Mouse (Mus musculus): Measurements from ENCODE around the gene Tagln3. TPM values are rescaled to one million over a fixed set of nuclear protein-coding genes. Genes with fewer than 3 reads are reported as not detected.
A peak's percentile ranks its signal among the peaks of the same experiment; 100 is the strongest.

Gene Tagln3
- 100 to 1,000 TPM; 224 to 244 TPM for total RNA-seq (2021)

- intact Hi-C loops (cut with DNase I) = loop anchor here (10.0 kb wide), 1 partner anchor 541 kb away; no protein-coding TSS in a partner anchor
- peak; percentile 76 to 81 for DNase-seq (ENCODE audit: extremely low spot score in 1 of 2, low spot score in 2 of 2)
Observed at GRCm38 (mm10) chr16:45724061-45724741, at the start of gene Tagln3. Gene Tagln3, minus strand, starts transcription at chr16:45724608.

GRCm38 (mm10) chr16:45770914-45771313, 46.5 kb upstream of the Tagln3 start:
- intact Hi-C loops (cut with DNase I) = no loop called here
- no peak for DNase-seq (ENCODE audit: extremely low spot score in 1 of 2, low spot score in 2 of 2)

GRCm38 (mm10) chr16:45767853-45768640, 43.6 kb upstream of the Tagln3 start:
- intact Hi-C loops (cut with DNase I) = no loop called here
- DNase-seq (ENCODE audit: extremely low spot score in 1 of 2, low spot score in 2 of 2) = no peak

- no peak for DNase-seq (ENCODE audit: extremely low spot score in 1 of 2, low spot score in 2 of 2)
- intact Hi-C loops (cut with DNase I) = no loop called here
Observed at GRCm38 (mm10) chr16:45767434-45767833, 43.0 kb upstream of the Tagln3 start.

- intact Hi-C loops (cut with DNase I) = no loop called here
- no peak for DNase-seq (ENCODE audit: extremely low spot score in 1 of 2, low spot score in 2 of 2)
Observed at GRCm38 (mm10) chr16:45765801-45766494, 41.5 kb upstream of the Tagln3 start.

GRCm38 (mm10) chr16:45765102-45765501, 40.7 kb upstream of the Tagln3 start:
- intact Hi-C loops (cut with DNase I) = no loop called here
- no peak for DNase-seq (ENCODE audit: extremely low spot score in 1 of 2, low spot score in 2 of 2)

GRCm38 (mm10) chr16:45762859-45763505, 38.6 kb upstream of the Tagln3 start:
- DNase-seq (ENCODE audit: extremely low spot score in 1 of 2, low spot score in 2 of 2) = no peak
- intact Hi-C loops (cut with DNase I) = loop anchor here (5.0 kb wide), 1 partner anchor 49 kb away; no protein-coding TSS in a partner anchor

GRCm38 (mm10) chr16:45761425-45761824, 37.0 kb upstream of the Tagln3 start:
- intact Hi-C loops (cut with DNase I) = loop anchor here (5.0 kb wide), 1 partner anchor 51 kb away; no protein-coding TSS in a partner anchor
- DNase-seq (ENCODE audit: extremely low spot score in 1 of 2, low spot score in 2 of 2) = no peak

GRCm38 (mm10) chr16:45758726-45759269, 34.4 kb upstream of the Tagln3 start:
- no peak for DNase-seq (ENCODE audit: extremely low spot score in 1 of 2, low spot score in 2 of 2)
- intact Hi-C loops (cut with DNase I) = loop anchor here (10.0 kb wide), 1 partner anchor 266 kb away; no protein-coding TSS in a partner anchor

GRCm38 (mm10) chr16:45757421-45758078, 33.1 kb upstream of the Tagln3 start:
- peak in 1 of 2 experiments; percentile 80 for DNase-seq (ENCODE audit: extremely low spot score in 1 of 2, low spot score in 2 of 2)
- intact Hi-C loops (cut with DNase I) = loop anchor here (2.0 to 10.0 kb wide), 2 partner anchors 209 to 267 kb away; no protein-coding TSS in a partner anchor

- intact Hi-C loops (cut with DNase I) = loop anchor here (2.0 to 10.0 kb wide), 2 partner anchors 210 to 268 kb away; no protein-coding TSS in a partner anchor
- DNase-seq (ENCODE audit: extremely low spot score in 1 of 2, low spot score in 2 of 2) = peak in 1 of 2 experiments; percentile 72
Observed at GRCm38 (mm10) chr16:45756855-45757254, 32.4 kb upstream of the Tagln3 start.

- no peak for DNase-seq (ENCODE audit: extremely low spot score in 1 of 2, low spot score in 2 of 2)
- intact Hi-C loops (cut with DNase I) = no loop called here
Observed at GRCm38 (mm10) chr16:45743591-45744144, 19.3 kb upstream of the Tagln3 start.

GRCm38 (mm10) chr16:45742615-45743476, 18.4 kb upstream of the Tagln3 start, which contains the start of gene Abhd10:
Gene Abhd10, minus strand, starts transcription at chr16:45742955.
- peak; percentile 92 to 97 for DNase-seq (ENCODE audit: extremely low spot score in 1 of 2, low spot score in 2 of 2)
- intact Hi-C loops (cut with DNase I) = no loop called here

- intact Hi-C loops (cut with DNase I) = no loop called here
- DNase-seq (ENCODE audit: extremely low spot score in 1 of 2, low spot score in 2 of 2) = no peak
Observed at GRCm38 (mm10) chr16:45737880-45738279, 13.5 kb upstream of the Tagln3 start.

GRCm38 (mm10) chr16:45736724-45737123, 12.3 kb upstream of the Tagln3 start:
- intact Hi-C loops (cut with DNase I) = no loop called here
- no peak for DNase-seq (ENCODE audit: extremely low spot score in 1 of 2, low spot score in 2 of 2)

GRCm38 (mm10) chr16:45729163-45729562, 4.8 kb upstream of the Tagln3 start:
- intact Hi-C loops (cut with DNase I) = loop anchor here (10.0 kb wide), 1 partner anchor 536 kb away; no protein-coding TSS in a partner anchor
- DNase-seq (ENCODE audit: extremely low spot score in 1 of 2, low spot score in 2 of 2) = no peak

GRCm38 (mm10) chr16:45724742-45725102, 314 bp upstream of the Tagln3 start:
- peak in 1 of 2 experiments; percentile 60 for DNase-seq (ENCODE audit: extremely low spot score in 1 of 2, low spot score in 2 of 2)
- intact Hi-C loops (cut with DNase I) = loop anchor here (10.0 kb wide), 1 partner anchor 540 kb away; no protein-coding TSS in a partner anchor

Measured in left cerebral cortex, postnatal 10 days (tissue).